Mouse (Mus musculus) midbrain, embryonic 12.5 days (tissue): ENCODE results near the gene Taok1. TPM values are rescaled to one million over a fixed set of nuclear protein-coding genes. Genes with fewer than 3 reads are reported as not detected.
A peak's percentile ranks its signal among the peaks of the same experiment; 100 is the strongest.

ENCODE experiments used
- ATAC-seq: fragments of 200-750 bp; cut with Nextera tagmentation; 2 replicates; pipeline ENCODE4 v1.8.0; 2017; ENCODE audit warnings: low read depth, moderate TSS enrichment, moderate library complexity; ENCODE audit not compliant: low FRiP score
- H3K27ac ChIP-seq: fragments of 300-500 bp; sonication (generic); replicated peaks from 2 replicates; pipeline ENCODE4 v1.5.1; 2016; ENCODE audit warnings: mild to moderate bottlenecking
- H3K27me3 ChIP-seq: fragments of 300-500 bp; sonication (generic); 2 replicates; pipeline ENCODE4 v1.6.1; 2016; ENCODE audit warnings: mild to moderate bottlenecking
- H3K36me3 ChIP-seq: fragments of 300-500 bp; sonication (generic); 2 replicates; pipeline ENCODE4 v1.6.1; 2016
- H3K4me1 ChIP-seq: fragments of 300-500 bp; sonication (generic); 2 replicates; pipeline ENCODE4 v1.6.1; 2016
- H3K4me2 ChIP-seq: fragments of 300-500 bp; sonication (generic); replicated peaks from 2 replicates; pipeline ENCODE4 v1.6.1; 2016; ENCODE audit warnings: mild to moderate bottlenecking, moderate library complexity
- H3K4me3 ChIP-seq: fragments of 300-500 bp; sonication (generic); 2 replicates; pipeline ENCODE4 v1.5.1; 2016; ENCODE audit warnings: mild to moderate bottlenecking
- H3K9ac ChIP-seq: fragments of 300-500 bp; sonication (generic); replicated peaks from 2 replicates; pipeline ENCODE4 v1.6.1; 2016; ENCODE audit warnings: mild to moderate bottlenecking, moderate library complexity
- H3K9me3 ChIP-seq: fragments of 300-500 bp; sonication (generic); 2 replicates; pipeline ENCODE4 v1.6.1; 2016; ENCODE audit warnings: mild to moderate bottlenecking
- WGBS: fragments of 180-500 bp; shearing (Covaris S2); methylation state at CpG from one replicate; pipeline ENCODE4 v1.1.7; 2016; 5-methylcytosine and 5-hydroxymethylcytosine counted together
- polyA plus RNA-seq: library from polyadenylated mRNA; unstranded; fragments of >200 nt; fragmentation: Nextera tagmentation; extraction: Ambion mirVana; gene quantifications from 2 replicates; pipeline ENCODE4 v1.2.1, GENCODE M21; 2016

The Taok1 gene
- polyA plus RNA-seq, 1 experiment from 2014 or later, result 23.9 TPM

DNA sequence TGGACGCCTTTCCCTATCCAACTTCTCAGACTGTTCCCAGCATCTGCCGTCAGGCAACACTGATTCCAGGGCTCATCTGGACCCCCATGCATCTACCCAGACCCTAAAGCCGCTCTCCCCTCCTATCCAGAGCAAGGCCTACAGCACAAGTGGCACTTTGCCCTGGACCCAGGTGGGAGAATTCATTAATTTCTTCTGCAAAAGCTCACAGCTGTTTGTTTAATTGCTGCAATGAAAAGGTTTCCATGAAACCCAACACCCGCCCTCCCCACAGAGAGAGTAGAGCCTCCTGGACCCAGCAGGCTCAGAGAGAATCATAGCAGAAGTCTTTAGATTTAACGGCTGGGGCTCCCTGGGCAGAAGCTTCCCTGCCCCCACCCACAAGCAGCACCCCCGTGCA is 122.4 kb downstream of the Taok1 start:
- no peak overlapping the region; the same call in 1 of the 2 replicates for H3K9ac ChIP-seq
- no peaks in the 10 kb centered on the region for H3K36me3 ChIP-seq
- WGBS, result 56% methylated on average over 6 of the region's 6 CpGs
- no peak overlapping the region for H3K4me3 ChIP-seq
- ATAC-seq, result no peak
- no peaks in the 10 kb centered on the region for H3K9me3 ChIP-seq
- peaks cover 65% of the 10 kb centered on the region for H3K4me1 ChIP-seq
- no peaks in the 10 kb centered on the region for H3K27me3 ChIP-seq
- 0 out of 2 replicates have a peak overlapping the region, but pooled peaks have one; percentile 7 for H3K27ac ChIP-seq
- no peak overlapping the region for H3K4me2 ChIP-seq

DNA sequence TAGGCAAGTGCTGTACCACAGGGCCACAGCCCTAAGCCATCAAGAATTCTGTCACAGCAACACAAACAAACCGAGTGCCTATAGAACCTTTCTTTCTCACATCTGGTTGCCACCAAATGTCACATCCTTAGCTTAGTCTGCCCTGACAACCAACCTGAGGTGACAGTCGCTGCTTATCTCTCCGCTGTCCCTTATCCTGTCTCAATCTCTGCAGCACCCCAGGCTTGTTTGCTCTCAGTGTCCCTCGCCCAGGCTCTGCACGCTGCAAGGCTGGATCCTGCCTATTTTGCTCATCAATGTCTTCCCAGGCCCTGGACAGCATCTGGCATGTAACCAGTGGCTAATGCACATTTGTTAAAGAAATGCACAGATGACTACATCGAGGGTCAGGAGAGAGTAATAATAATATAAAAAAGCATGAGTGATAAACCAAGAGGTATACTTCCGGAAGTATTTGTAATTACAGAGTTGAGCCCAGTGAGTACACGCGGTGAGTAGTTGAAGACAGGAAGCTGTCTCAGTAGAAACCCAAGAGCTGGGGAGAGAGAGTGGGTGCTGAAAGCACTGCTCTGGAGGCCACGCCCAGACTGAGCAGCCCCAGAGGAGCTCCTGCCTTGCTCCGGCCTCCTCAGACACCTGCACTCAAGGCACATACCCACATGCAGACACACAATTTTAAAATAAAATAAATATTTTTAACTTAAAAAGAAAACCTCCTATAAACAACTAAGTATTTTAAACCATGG is 123.9 kb downstream of the Taok1 start:
- Histone ChIP-seq H3K36me3 (no peaks in the 10 kb centered on the region), H3K9me3 (no peaks in the 10 kb centered on the region), H3K9ac (no peak overlapping the region), H3K4me1 (peaks cover 59% of the 10 kb centered on the region), H3K4me2 (no peak overlapping the region), H3K27ac (no peak overlapping the region), H3K4me3 (no peak overlapping the region), H3K27me3 (no peaks in the 10 kb centered on the region)
- 78% methylated on average over 11 of the region's 11 CpGs for WGBS
- no peak for ATAC-seq

DNA sequence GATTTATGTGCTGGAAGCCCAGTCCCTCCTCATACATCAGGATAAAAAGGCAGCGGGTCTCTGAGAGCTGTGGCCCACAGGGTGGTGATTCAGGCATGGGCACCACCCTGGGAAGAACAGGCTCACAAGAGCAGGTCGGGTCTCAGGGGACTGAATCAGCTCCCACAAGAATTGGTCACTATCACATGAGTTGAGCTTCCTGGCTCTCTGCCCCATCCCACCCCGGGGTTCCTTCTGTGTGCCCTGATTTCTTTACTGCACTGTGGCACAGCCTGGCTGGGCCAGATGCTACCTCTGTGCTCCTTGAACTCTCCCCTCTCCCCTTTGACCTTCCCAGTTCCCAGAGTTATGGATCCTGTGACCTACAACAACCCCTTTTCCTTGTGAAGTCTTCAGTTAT is 124.6 kb downstream of the Taok1 start:
- H3K27me3 ChIP-seq, result no peaks in the 10 kb centered on the region
- no peak for ATAC-seq
- peaks cover 52% of the 10 kb centered on the region for H3K4me1 ChIP-seq
- H3K9ac ChIP-seq, result no peak overlapping the region
- H3K36me3 ChIP-seq, result no peaks in the 10 kb centered on the region
- H3K4me2 ChIP-seq, result no peak overlapping the region
- WGBS, result 76% methylated on average over 3 of the region's 3 CpGs
- no peaks in the 10 kb centered on the region for H3K9me3 ChIP-seq
- H3K4me3 ChIP-seq, result no peak overlapping the region
- no peak overlapping the region for H3K27ac ChIP-seq

Other genes starting within 250 kb of the Taok1 start
- gene Coro6, start 145.4 kb downstream of the Taok1 start, polyA plus RNA-seq, result 0.13 TPM in 1 of 2 replicates, not detected in the other
- gene Ankrd13b, start 118.1 kb downstream of the Taok1 start, polyA plus RNA-seq, result 22.3 and 26.1 TPM in 2 replicates
- gene Git1, start 114.3 kb downstream of the Taok1 start, polyA plus RNA-seq, result 12.9 and 13.0 TPM in 2 replicates
- gene Abhd15, start 92.7 kb downstream of the Taok1 start, polyA plus RNA-seq, result 3.4 and 4.3 TPM in 2 replicates
- gene Trp53i13, start 91.8 kb downstream of the Taok1 start, polyA plus RNA-seq, result 28.8 and 31.3 TPM in 2 replicates
- gene Gm10392, start 88.6 kb downstream of the Taok1 start, polyA plus RNA-seq, result not detected in 2 replicates
- 4.3 and 5.0 TPM in 2 replicates for gene Nufip2, start 78.3 kb upstream of the Taok1 start, polyA plus RNA-seq
- gene Cryba1, start 117.5 kb upstream of the Taok1 start, polyA plus RNA-seq, result 1.4 and 2.6 TPM in 2 replicates
- 61.0 and 61.7 TPM in 2 replicates for gene Myo18a, start 155.4 kb upstream of the Taok1 start, polyA plus RNA-seq
- 2.2 and 2.8 TPM in 2 replicates for gene Gm10277, start 179.9 kb upstream of the Taok1 start, polyA plus RNA-seq